15 mouse cellular contexts compared by ENCODE assay signal in genomic region chr9:99097668-99098067, GRCm38 (mm10).
"Had no signal": no experiment of that assay in that cellular context is flagged by ENCODE, and none has a peak within 500 bp of the region (broad histone marks: within the 10 kb centered on the region; RNA-seq: fewer than 3 reads in every experiment).

No protein-coding gene starts in this region.

- H3K4me1 ChIP-seq: midbrain, embryonic 12.5 days had no signal

- H3K27me3 ChIP-seq: liver, embryonic 15.5 days; midbrain, embryonic 12.5 days; neural tube, embryonic 13.5 days had no signal

- DNase-seq: kidney, postnatal 10 days; lung, adult 2 months; lung, postnatal 36 days; retina, postnatal 1 day; right cerebral cortex, postnatal 4 days; spleen, adult 18-20 months; thymus, adult 18-20 months; thymus, postnatal 14 days had no signal

- H3K4me2 ChIP-seq: liver, embryonic 11.5 days; midbrain, embryonic 12.5 days; neural tube, embryonic 13.5 days had no signal

- H3K27ac ChIP-seq: limb, embryonic 10.5 days; liver, embryonic 15.5 days; midbrain, embryonic 12.5 days had no signal

- ATAC-seq: midbrain, embryonic 16.5 days had no signal

- H3K4me3 ChIP-seq: left cerebral cortex, adult 2 months; limb, embryonic 10.5 days; liver, embryonic 15.5 days; midbrain, embryonic 12.5 days; neural tube, embryonic 13.5 days had no signal

- H3K9me3 ChIP-seq: limb, embryonic 10.5 days; liver, embryonic 15.5 days; midbrain, embryonic 12.5 days; neural tube, embryonic 13.5 days had no signal

- H3K36me3 ChIP-seq: limb, embryonic 10.5 days; midbrain, embryonic 12.5 days had no signal

- H3K9ac ChIP-seq: liver, embryonic 15.5 days; midbrain, embryonic 12.5 days; neural tube, embryonic 13.5 days had no signal
